Mouse (Mus musculus) midbrain, postnatal 0 days (tissue): ENCODE results near the gene 4930438A08Rik. TPM values are rescaled to one million over a fixed set of nuclear protein-coding genes. Genes with fewer than 3 reads are reported as not detected.

Experiments
- ATAC-seq: fragments of 200-750 bp; cut with Nextera tagmentation; 2 replicates; pipeline ENCODE4 v1.8.0; 2017; ENCODE audit warnings: moderate number of reproducible peaks, mild to moderate bottlenecking, moderate TSS enrichment, moderate library complexity; ENCODE audit not compliant: low FRiP score
- DNase-seq: peaks from one replicate; pipeline ENCODE4 v3.0.0-alpha.2; 2015; ENCODE audit warnings: low spot score
- H3K27ac ChIP-seq: fragments of 300-500 bp; sonication (generic); 2 replicates; pipeline ENCODE4 v1.5.1; 2014; ENCODE audit warnings: low read depth, mild to moderate bottlenecking, low read length, mixed read lengths
- H3K27me3 ChIP-seq: fragments of 300-500 bp; sonication (generic); 2 replicates; pipeline ENCODE4 v1.6.1; 2014; ENCODE audit warnings: low read length, control low read depth, mixed read lengths; ENCODE audit not compliant: insufficient read depth
- H3K36me3 ChIP-seq: fragments of 300-500 bp; sonication (generic); 2 replicates; pipeline ENCODE4 v1.6.1; 2014; ENCODE audit warnings: low read length, control low read depth, mixed read lengths; ENCODE audit not compliant: insufficient read depth
- H3K4me1 ChIP-seq: fragments of 300-500 bp; sonication (generic); 2 replicates; pipeline ENCODE4 v1.6.1; 2014; ENCODE audit warnings: mild to moderate bottlenecking, control low read depth, antibody characterized with exemption, low read length, mixed read lengths; ENCODE audit not compliant: insufficient read depth
- H3K4me2 ChIP-seq: fragments of 300-500 bp; sonication (generic); 2 replicates; pipeline ENCODE4 v1.6.1; 2014; ENCODE audit warnings: low read depth, mild to moderate bottlenecking, low read length, mixed read lengths; ENCODE audit not compliant: poor library complexity, severe bottlenecking
- H3K4me3 ChIP-seq: fragments of 300-500 bp; sonication (generic); 2 replicates; pipeline ENCODE4 v1.5.1; 2014; ENCODE audit warnings: low read depth, mild to moderate bottlenecking, low read length, moderate library complexity
- H3K9ac ChIP-seq: fragments of 300-500 bp; sonication (generic); replicated peaks from 2 replicates; pipeline ENCODE4 v1.6.1; 2014; ENCODE audit warnings: mild to moderate bottlenecking, low read length, moderate library complexity, mixed read lengths; ENCODE audit not compliant: poor library complexity, severe bottlenecking
- H3K9me3 ChIP-seq: fragments of 300-500 bp; sonication (generic); 2 replicates; pipeline ENCODE4 v1.6.1; 2016; ENCODE audit warnings: low read length, control low read depth
- CTCF ChIP-seq: IDR thresholded peaks from 2 replicates; pipeline ENCODE4 v1.5.1; 2016; ENCODE audit warnings: antibody characterized with exemption, mild to moderate bottlenecking
- WGBS: fragments of 180-500 bp; shearing (Covaris S2); extraction: QIAGEN DNeasy Blood & Tissue Kit; methylation state at CpG from one replicate; pipeline ENCODE4 v1.1.7; 2014; 5-methylcytosine and 5-hydroxymethylcytosine counted together
- polyA plus RNA-seq: library from polyadenylated mRNA; unstranded; fragments of >200 nt; fragmentation: Nextera tagmentation; extraction: Ambion mirVana; gene quantifications from 2 replicates; pipeline ENCODE4 v1.2.1, GENCODE M21; 2015
- total RNA-seq: library from RNA; depleted of rRNA; stranded (reverse); fragments of >200 nt; gene quantifications from 2 replicates; pipeline ENCODE4 v1.2.3, GENCODE M21; 2014

4930438A08Rik gene
- total and polyA plus RNA-seq, 2 experiments from 2014 or later: 0.38 TPM; not detected in 1

DNA sequence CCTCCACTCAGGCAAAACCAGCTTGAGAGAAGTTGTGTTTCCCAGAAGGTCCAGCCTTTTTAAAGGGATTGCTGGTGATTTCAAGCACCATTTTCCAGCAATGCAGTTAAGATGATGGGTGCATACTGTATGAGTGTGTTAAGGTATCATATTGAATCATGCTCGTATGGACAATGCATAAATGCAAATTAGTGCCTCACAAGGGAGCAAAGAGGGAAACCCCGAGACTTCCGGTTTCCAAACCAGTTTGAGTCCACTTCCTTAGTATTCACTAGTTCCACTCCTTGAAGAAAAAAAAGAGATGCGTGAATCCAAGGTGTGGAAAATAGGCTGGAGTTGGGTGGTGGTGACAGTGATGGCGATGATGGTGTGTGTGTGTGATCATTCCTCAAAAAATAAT lies 7.9 kb downstream of the 4930438A08Rik start:
- H3K9me3 ChIP-seq: no peaks in the 10 kb centered on the region
- no peaks in the 10 kb centered on the region for H3K36me3 ChIP-seq
- H3K27me3 ChIP-seq: no peaks in the 10 kb centered on the region
- no peak overlapping the region for H3K4me3 ChIP-seq
- H3K9ac ChIP-seq: no peak overlapping the region
- no peak for TF ChIP-seq CTCF
- H3K4me1 ChIP-seq: no peaks in the 10 kb centered on the region
- WGBS: 81% methylated on average over 5 of the region's 5 CpGs
- ATAC-seq (no peak), DNase-seq (no peak)
- no peak overlapping the region for H3K4me2 ChIP-seq
- H3K27ac ChIP-seq: no peak overlapping the region

DNA sequence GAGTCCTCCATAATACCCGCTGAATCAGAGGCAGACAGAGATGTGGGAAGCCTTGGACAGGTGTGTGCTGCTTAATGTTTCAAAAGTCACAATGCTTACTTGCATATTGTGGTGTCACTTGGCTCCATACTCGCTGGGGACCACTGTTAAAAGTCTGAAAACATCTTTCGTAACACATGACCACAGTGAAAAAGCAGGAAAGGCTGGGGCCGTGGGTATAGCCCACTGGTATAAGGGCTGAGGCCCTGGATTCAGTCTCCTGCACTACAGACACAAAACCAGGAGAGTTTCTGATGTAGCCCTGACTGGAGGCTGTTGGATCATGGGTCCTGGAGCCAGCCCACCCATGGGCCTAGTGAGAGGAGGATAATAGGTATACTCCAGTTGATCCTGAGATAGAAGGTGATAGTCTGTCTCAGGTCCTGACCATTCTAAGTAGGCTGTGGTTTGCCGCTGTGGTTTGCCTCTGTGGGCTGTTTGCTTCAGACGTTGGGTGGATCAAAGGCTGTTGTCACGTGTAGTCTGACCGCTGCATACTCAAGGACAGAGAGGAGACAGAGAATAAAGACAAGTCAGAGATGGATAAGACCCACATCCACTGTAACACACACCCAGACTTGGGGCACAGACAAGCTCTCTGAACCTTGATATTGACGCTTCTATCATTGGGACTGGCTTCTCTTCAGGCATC lies 15.5 kb downstream of the 4930438A08Rik start:
- H3K36me3 ChIP-seq: no peaks in the 10 kb centered on the region
- H3K4me2 ChIP-seq: no peak overlapping the region
- H3K4me1 ChIP-seq: no peaks in the 10 kb centered on the region
- no peaks in the 10 kb centered on the region for H3K9me3 ChIP-seq
- no peak overlapping the region for H3K4me3 ChIP-seq
- ATAC-seq: no peak
- no peak for DNase-seq
- TF ChIP-seq CTCF: no peak
- H3K9ac ChIP-seq: no peak overlapping the region
- WGBS: 75% methylated on average over 9 of the region's 9 CpGs
- H3K27ac ChIP-seq: no peak overlapping the region
- H3K27me3 ChIP-seq: no peaks in the 10 kb centered on the region

DNA sequence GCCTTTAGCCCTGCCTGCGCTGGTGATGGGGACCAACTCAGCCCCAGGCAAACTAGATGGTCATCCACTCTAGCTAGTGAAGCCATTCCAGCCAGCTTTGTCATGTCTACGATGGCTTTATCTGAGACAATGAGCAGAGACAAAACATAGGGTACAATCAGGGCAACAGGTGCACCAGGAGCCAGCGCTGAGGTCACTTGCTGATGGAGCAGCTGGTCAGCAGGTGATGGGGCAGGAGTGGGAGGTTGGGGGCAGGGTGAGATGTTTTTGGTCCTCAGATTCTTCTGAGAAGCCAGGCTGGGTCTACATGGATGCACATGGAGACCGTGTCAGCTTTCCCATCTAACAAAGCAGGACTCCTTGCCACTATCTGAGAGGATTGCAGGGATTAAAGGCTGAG lies 16.2 kb downstream of the 4930438A08Rik start:
- Histone ChIP-seq H3K9ac (no peak overlapping the region), H3K36me3 (no peaks in the 10 kb centered on the region), H3K4me1 (no peaks in the 10 kb centered on the region), H3K27ac (no peak overlapping the region), H3K4me2 (no peak overlapping the region), H3K4me3 (no peak overlapping the region), H3K9me3 (no peaks in the 10 kb centered on the region), H3K27me3 (no peaks in the 10 kb centered on the region)
- TF ChIP-seq CTCF: no peak
- ATAC-seq: no peak
- DNase-seq: no peak
- 94% methylated on average over 4 of the region's 4 CpGs for WGBS

DNA sequence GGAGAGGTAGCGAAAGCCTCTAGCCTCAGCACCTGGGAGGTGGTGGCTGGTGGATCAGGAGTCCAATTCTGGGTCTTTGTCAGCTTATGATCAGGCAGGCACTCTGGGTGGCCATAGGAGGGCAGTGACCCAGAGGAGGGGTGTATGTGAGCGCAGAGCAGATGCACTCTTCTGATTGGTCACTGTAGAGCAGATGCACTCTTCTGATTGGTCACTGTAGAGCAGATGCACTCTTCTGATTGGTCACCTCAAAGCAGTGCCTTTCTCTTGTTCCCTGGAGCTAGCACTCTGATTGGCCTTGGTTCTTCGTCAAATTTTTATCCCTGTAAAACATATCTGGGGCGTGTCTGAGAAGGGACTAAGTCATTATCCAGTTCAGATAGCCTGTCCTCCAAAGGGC lies 18.2 kb downstream of the 4930438A08Rik start:
- Histone ChIP-seq H3K9me3 (no peaks in the 10 kb centered on the region), H3K27ac (no peak overlapping the region), H3K4me3 (no peak overlapping the region), H3K4me2 (no peak overlapping the region), H3K9ac (no peak overlapping the region), H3K36me3 (no peaks in the 10 kb centered on the region), H3K4me1 (no peaks in the 10 kb centered on the region), H3K27me3 (no peaks in the 10 kb centered on the region)
- no peak for TF ChIP-seq CTCF
- 58% methylated on average over 4 of the region's 4 CpGs for WGBS
- no peak for ATAC-seq
- DNase-seq: no peak

DNA sequence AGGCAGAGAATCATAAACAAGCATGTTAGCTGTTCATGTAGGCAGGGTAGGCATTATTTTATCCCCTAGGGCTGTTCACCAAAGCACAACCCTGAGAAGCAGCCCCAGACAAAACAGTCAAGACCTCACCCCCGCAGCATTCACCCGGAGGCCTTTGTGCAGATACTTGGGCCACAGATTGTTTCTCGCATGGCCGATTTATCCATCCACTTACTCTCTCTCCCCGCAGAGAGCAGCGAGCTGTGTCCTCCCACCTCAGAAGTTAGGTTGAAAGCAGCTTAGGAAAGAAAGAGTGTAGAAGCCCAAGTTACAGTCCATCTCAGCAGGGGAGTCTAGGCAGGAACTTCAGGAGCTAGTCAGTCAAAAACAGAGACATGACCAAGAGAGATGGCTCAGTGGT lies 22.8 kb downstream of the 4930438A08Rik start:
- Histone ChIP-seq H3K4me3 (no peak overlapping the region), H3K9me3 (no peaks in the 10 kb centered on the region), H3K27me3 (no peaks in the 10 kb centered on the region), H3K27ac (no peak overlapping the region), H3K4me1 (no peaks in the 10 kb centered on the region), H3K4me2 (no peak overlapping the region), H3K36me3 (no peaks in the 10 kb centered on the region), H3K9ac (no peak overlapping the region)
- TF ChIP-seq CTCF: no peak
- 25% methylated on average over 6 of the region's 6 CpGs for WGBS
- ATAC-seq (no peak), DNase-seq (no peak)

DNA sequence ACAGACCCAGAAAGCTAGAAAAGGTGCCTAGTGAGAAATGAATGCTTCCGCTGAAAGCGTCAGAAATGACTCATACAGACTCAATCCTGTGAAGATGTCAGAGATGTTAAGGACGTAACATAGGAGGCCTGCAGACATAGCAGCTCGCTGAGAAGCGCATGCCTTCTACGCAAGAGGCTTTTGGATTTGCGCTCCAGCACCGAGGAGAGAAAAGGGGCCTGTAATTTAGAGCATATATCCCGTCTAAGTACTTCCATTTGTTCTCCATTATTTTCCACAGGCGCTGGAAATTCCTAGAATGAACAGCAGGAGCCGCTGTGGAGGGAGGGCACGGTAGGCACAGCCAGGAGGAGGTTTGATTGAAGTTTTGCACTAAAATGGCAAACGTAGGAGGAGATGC lies 26.5 kb downstream of the 4930438A08Rik start:
- ATAC-seq (peak; percentile 39; the same call in 1 of the 2 replicates), DNase-seq (peak; percentile 70)
- Histone ChIP-seq H3K4me2 (peak overlapping the region; percentile 46), H3K9ac (0 out of 2 replicates have a peak overlapping the region, but pooled peaks have one; percentile 29), H3K27ac (peak overlapping the region; percentile 79), H3K9me3 (no peaks in the 10 kb centered on the region), H3K27me3 (no peaks in the 10 kb centered on the region), H3K4me1 (no peaks in the 10 kb centered on the region), H3K4me3 (peak overlapping the region; percentile 63), H3K36me3 (no peaks in the 10 kb centered on the region)
- 8% methylated on average over 13 of the region's 13 CpGs for WGBS
- peak; percentile 88 for TF ChIP-seq CTCF
